Mouse (Mus musculus): ENCODE data around the gene Henmt1.

- TF ChIP-seq TBP (IDR thresholded peaks at IDR 0.05; ENCODE audit: low read depth, low read length) (no peak), POLR2A (IDR thresholded peaks at IDR 0.05; ENCODE audit: control insufficient read depth in 1 of 2, insufficient read depth in 1 of 2, low read depth in 1 of 2, low read length in 2 of 2, poor library complexity in 1 of 2) (no peak), MEF2A (IDR thresholded peaks at IDR 0.05; ENCODE audit: extremely low read depth, insufficient replicate concordance, low read depth, low read length, poor library complexity, severe bottlenecking) (no peak), CTCF (IDR thresholded peaks at IDR 0.05 in 2 of 3, conservative IDR thresholded peaks at IDR 0.05 in 1 of 3; ENCODE audit: control insufficient read depth in 1 of 3, insufficient read depth in 1 of 3, low read depth in 2 of 3, low read length in 3 of 3, poor library complexity in 1 of 3, severe bottlenecking in 1 of 3) (no peak), NRF1 (IDR thresholded peaks at IDR 0.05; ENCODE audit: insufficient read depth, low read depth, low read length, poor library complexity, severe bottlenecking) (no peak), MYB (IDR thresholded peaks at IDR 0.05; ENCODE audit: low read depth, low read length) (no peak), EP300 (IDR thresholded peaks at IDR 0.05; ENCODE audit: low read depth in 1 of 2, low read length in 2 of 2) (no peak)
Measured at GRCm38 (mm10) chr3:108892914-108893313, 46.8 kb upstream of the Henmt1 start.
